Mouse (Mus musculus): ENCODE data around the gene Crebrf.

- no peak for TF ChIP-seq MAX (IDR thresholded peaks at IDR 0.05; ENCODE audit: low read length)
- no peak for TF ChIP-seq EP300 (IDR thresholded peaks at IDR 0.05; ENCODE audit: low read length)
- TF ChIP-seq POLR2A (IDR thresholded peaks at IDR 0.05; ENCODE audit: low read depth, low read length): no peak
- TF ChIP-seq CHD1 (IDR thresholded peaks at IDR 0.05; ENCODE audit: low read depth, low read length): no peak
Observed at GRCm38 (mm10) chr17:26743294-26743693, 27.8 kb downstream of the Crebrf start.

Data from CH12.LX (cell line).